Mouse (Mus musculus): ENCODE results near the gene Xrcc6. TPM values are rescaled to one million over a fixed set of nuclear protein-coding genes. Genes with fewer than 3 reads are reported as not detected.
A peak's percentile ranks its signal among the peaks of the same experiment; 100 is the strongest.

Xrcc6 gene
- polyA plus RNA-seq, 1 experiment from 2014 or later, result 15.0 TPM

DNA sequence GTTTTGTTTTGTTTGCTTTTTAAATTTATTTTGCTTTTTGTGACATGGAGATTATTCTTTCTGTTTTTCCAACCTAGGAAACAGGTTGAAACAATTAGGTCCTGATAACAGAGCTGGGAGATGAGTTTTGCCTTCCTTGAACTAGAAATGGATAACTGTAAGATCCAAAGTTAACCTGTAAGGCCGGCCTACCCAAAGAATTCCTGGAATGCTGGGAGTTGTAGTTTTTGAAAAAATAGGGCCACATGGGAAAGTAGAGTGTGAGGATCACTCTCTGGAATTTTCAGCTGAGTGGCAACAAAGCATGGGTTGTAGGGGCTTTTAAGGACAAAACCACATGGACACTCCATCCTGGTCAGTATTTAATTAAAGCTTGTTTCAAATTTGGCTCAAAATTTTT is 5.5 kb upstream of the Xrcc6 start:
- Histone ChIP-seq H3K4me3 (ENCODE audit: inconsistent target) (no peak overlapping the region), H3K36me3 (ENCODE audit: inconsistent target) (no peaks in the 10 kb centered on the region), H3K27ac (no peak overlapping the region), H3K79me2 (ENCODE audit: inconsistent target) (no peaks in the 10 kb centered on the region)
- WGBS (ENCODE audit: missing documents), result 75% methylated on average over 1 of the region's 1 CpGs

DNA sequence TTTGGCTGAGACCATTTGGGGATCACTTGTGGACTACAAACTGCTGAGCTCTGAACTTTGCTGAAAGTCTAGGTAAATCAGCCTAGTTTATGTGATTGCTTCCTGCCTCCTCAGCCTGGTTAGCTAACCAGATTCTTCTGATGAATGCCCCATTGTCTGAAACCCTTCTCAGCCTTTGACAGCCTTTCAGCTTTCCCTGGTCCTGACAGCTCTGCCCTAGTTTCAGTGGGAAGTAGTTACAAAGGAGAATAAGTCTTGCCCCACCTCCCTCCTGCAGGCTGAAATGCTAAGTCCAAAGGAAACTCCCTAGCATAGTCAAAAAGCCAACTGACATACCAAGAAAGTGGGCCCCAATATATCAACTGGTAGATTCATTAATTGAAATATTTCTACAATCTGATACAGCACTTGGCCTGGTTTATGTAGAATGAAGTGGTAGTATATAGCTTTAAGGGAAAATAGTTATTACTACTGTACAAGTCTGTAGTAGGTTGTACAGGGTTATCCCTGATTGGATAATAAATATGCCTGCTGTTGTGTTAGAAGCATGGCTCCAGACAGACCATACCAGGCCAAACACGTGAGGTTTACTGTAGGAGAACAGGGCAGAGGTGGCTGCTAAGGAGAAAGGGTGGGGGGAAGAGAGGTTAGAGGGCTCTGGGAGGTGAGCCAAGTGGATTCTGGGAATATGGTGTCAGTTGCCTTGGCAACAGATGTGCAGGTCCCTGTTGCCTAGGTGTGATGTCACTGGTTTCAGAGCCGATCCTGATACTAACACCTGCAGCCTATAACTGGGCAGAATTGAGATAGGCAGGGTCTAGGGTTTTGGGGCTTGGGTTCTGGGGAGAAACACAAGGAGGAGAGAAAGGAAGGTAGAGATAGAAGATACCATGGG is 2.1 kb upstream of the Xrcc6 start:
- Histone ChIP-seq H3K79me2 (ENCODE audit: inconsistent target) (no peaks in the 10 kb centered on the region), H3K36me3 (ENCODE audit: inconsistent target) (no peaks in the 10 kb centered on the region), H3K27ac (no peak overlapping the region), H3K4me3 (ENCODE audit: inconsistent target) (no peak overlapping the region)
- 89% methylated on average over 2 of the region's 2 CpGs for WGBS (ENCODE audit: missing documents)

DNA sequence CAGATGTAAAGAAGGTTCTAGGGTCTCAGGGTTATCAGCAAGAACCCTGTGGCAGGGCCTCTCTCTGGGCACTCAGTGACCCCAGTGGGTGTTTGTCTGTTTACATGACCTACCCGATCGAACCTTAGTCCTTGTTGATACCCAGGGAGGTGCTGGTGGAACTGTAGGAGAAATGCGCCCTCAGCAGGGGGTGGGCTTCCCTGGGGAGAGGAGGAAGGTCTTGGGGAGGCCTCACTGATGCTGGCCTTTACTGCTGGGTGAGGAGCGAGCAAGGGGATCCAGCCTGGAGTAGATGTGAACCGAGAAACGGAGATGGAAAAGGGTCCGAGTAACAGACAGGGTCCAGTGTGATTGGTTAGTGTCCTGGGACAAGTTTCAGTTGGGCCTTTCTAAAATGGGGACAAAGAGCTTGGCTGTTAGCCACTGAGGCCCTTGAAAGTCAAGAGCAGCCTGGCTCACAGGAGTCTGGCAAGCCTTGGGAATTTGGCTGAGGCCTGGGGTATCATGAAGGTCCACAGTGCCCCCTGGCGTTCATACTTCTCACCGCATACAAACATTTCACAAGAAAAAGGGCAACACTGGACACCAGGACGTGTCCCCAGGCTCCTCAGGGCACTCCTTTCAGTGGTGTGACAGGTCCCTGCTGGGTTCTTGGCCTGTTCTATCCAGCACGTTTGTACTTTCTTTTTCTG is 1.9 kb downstream of the Xrcc6 start:
- Histone ChIP-seq H3K27ac (no peak overlapping the region), H3K4me3 (ENCODE audit: inconsistent target) (no peak overlapping the region), H3K36me3 (ENCODE audit: inconsistent target) (no peaks in the 10 kb centered on the region; the same call in 1 of the 2 replicates), H3K79me2 (ENCODE audit: inconsistent target) (no peaks in the 10 kb centered on the region)
- 63% methylated on average over 11 of the region's 11 CpGs for WGBS (ENCODE audit: missing documents)

DNA sequence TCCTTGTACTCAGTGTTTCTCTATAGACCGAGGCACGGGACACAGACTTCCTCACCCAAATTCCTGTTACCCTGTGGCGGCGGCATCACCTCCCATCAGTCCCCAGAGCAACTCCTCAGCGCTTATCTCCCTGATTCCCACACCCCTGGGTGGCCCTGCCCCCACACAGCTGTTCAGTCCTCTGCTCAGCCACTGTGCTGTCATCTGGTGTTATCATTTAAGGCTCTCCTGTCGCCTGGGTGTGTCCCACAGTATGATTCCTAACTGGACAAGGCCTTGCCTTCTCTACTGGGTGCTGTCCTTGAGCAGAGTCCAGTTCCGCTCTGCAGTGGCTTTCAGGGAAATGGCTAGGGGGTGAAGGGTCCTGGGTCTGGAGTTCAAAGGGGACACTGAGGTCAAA is 2.9 kb downstream of the Xrcc6 start:
- 77% methylated on average over 7 of the region's 7 CpGs for WGBS (ENCODE audit: missing documents)
- no peak overlapping the region for H3K27ac ChIP-seq
- H3K4me3 ChIP-seq (ENCODE audit: inconsistent target), result no peak overlapping the region
- H3K79me2 ChIP-seq (ENCODE audit: inconsistent target), result no peaks in the 10 kb centered on the region
- peaks cover 6% of the 10 kb centered on the region; the same call in 1 of the 2 replicates for H3K36me3 ChIP-seq (ENCODE audit: inconsistent target)

DNA sequence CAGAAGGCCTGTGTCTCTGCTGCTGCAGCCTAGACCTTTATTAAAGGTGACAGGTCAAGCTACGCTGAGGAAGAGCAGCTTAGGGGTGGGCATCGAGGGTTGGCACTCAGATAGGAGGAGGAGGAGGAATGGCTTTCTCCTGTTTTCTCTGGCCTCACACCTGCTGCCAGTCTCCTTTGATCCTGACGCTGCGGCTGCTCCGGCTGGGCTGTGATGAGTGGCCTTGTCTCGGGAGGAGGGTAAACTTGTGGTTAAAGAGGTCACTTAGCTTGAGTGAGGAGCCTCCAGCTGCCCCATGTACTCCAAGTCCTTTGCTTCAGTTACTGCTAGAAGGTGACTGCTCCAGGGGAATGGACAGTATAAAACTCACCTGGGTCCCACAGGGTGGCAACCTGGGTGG is 6.4 kb downstream of the Xrcc6 start:
- H3K27ac ChIP-seq, result no peak overlapping the region
- peaks cover 24% of the 10 kb centered on the region; the same call in 1 of the 2 replicates for H3K36me3 ChIP-seq (ENCODE audit: inconsistent target)
- H3K4me3 ChIP-seq (ENCODE audit: inconsistent target), result no peak overlapping the region
- WGBS (ENCODE audit: missing documents), result 97% methylated on average over 6 of the region's 6 CpGs
- no peaks in the 10 kb centered on the region for H3K79me2 ChIP-seq (ENCODE audit: inconsistent target)

DNA sequence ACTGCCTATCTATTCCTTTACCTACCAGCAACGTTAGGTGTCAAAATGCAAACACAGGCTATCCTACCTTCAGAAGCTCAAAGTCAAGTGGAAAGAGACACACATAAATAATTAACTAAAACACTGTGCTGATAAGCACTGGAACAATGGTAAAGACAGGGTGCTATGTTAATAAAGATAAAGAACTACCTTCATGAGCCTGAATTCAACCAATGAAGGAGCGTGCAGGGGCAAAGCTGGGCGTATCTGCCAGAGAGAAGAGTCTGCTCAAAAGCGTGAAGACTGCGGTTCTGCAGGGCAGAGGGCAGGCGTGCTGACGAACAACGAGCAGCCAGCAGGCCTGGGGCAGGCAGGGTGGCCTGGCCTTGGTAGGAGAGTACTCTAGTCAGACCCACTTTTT is 16.6 kb downstream of the Xrcc6 start:
- Histone ChIP-seq H3K4me3 (ENCODE audit: inconsistent target) (no peak overlapping the region), H3K27ac (no peak overlapping the region), H3K36me3 (ENCODE audit: inconsistent target) (peaks cover 4% of the 10 kb centered on the region; the same call in 1 of the 2 replicates), H3K79me2 (ENCODE audit: inconsistent target) (no peaks in the 10 kb centered on the region)
- WGBS (ENCODE audit: missing documents), result 93% methylated on average over 8 of the region's 8 CpGs

DNA sequence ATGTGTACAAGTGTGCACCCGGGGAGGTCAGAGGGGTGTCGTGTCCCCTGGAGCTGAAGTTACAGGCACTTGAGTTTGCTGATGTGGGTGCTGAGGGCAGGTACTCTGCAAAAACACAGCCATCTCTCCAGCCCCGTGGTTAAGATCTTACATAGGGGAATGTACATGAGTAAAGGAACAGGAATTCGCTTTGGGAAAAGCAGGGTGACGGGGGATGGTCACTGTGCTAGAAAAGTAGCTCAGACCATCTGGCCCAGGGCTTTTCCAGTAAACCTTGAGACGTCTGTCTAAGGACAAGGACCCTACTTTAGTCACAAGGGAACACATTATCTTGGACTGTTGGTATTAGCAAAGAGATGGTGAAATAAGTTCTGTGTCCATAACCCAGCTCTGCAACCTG is 24.3 kb downstream of the Xrcc6 start:
- no peak overlapping the region for H3K27ac ChIP-seq
- H3K4me3 ChIP-seq (ENCODE audit: inconsistent target), result no peak overlapping the region
- no peaks in the 10 kb centered on the region; the same call in 1 of the 2 replicates for H3K79me2 ChIP-seq (ENCODE audit: inconsistent target)
- H3K36me3 ChIP-seq (ENCODE audit: inconsistent target), result no peaks in the 10 kb centered on the region
- WGBS (ENCODE audit: missing documents), result 92% methylated on average over 6 of the region's 6 CpGs

DNA sequence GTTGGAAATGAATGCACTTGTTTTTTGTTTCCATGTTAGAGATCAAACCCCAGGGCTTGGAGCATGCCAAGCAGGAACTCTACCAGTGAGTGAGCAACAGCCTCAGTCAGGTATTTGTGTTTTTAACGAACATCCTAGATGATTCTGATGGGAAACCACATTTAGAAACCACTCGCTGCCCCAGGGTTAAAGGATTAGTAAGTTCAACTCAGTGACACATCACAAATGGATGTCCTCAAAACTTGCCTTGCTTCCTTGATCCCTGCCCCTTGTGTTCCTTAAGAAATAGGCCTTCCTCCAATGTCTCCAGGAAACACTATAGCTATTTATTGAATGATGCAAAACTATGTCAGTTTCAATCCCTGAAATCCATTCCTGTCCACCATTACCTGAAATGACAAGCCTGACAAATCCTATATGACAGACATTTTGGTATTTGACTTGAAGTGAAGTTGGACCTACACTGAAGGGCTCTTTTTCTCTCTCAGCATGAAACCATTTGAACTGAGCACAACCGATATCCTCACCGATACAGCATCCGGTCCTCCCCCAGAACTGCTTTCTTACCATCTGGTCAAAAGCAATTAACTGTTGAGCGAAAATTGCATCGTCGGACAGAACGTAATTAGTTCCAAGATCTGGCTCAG is 27.2 kb downstream of the Xrcc6 start:
- H3K36me3 ChIP-seq (ENCODE audit: inconsistent target), result no peaks in the 10 kb centered on the region
- 22% methylated on average over 9 of the region's 9 CpGs for WGBS (ENCODE audit: missing documents)
- no peak overlapping the region for H3K27ac ChIP-seq

DNA sequence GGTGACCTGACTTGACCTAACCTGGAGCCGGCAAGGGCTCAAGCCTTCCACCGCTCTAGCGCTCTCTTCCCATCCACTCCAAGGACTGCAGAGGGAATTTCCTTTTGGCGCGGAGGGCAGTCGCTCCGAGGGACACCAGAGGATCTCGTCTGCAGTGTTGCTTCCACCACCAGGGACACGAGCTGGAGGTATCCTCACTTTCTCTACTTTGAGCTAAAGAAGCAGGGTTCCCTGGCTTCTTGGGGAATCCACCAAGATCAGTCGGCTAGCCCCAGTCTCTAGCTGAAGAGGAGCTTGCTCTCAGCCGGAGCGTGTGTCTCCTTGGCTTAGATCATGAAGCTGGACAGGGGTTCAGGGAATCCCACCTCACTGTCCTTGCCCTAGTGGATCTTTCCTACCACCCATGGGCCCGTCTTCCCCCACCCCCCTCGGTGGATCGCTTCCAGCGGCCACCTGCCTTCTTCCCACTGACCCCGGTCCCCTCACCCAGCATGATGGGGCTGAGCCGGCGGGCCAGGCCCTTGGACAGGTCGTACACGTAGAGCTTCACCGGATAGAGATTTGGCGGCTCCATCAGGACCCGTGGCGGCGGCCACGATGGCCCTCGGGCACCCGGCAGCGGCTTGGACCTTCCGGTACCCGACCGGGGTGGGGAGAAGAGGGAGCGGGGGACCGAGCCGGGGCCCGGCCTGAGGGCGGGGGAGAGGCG is 27.9 kb downstream of the Xrcc6 start:
- Histone ChIP-seq H3K4me3 (ENCODE audit: inconsistent target) (peak overlapping the region; percentile 81), H3K27ac (0 out of 2 replicates have a peak overlapping the region, but pooled peaks have one; percentile 13), H3K79me2 (ENCODE audit: inconsistent target) (no peaks in the 10 kb centered on the region; the same call in 1 of the 2 replicates), H3K36me3 (ENCODE audit: inconsistent target) (no peaks in the 10 kb centered on the region)
- 2% methylated on average over 39 of the region's 39 CpGs for WGBS (ENCODE audit: missing documents)

More for the DNA sequence above, 27.2 kb downstream of the Xrcc6 start:
- H3K4me3 ChIP-seq (ENCODE audit: inconsistent target), result peak overlapping the region; percentile 81
- H3K79me2 ChIP-seq (ENCODE audit: inconsistent target), result no peaks in the 10 kb centered on the region; the same call in 1 of the 2 replicates

DNA sequence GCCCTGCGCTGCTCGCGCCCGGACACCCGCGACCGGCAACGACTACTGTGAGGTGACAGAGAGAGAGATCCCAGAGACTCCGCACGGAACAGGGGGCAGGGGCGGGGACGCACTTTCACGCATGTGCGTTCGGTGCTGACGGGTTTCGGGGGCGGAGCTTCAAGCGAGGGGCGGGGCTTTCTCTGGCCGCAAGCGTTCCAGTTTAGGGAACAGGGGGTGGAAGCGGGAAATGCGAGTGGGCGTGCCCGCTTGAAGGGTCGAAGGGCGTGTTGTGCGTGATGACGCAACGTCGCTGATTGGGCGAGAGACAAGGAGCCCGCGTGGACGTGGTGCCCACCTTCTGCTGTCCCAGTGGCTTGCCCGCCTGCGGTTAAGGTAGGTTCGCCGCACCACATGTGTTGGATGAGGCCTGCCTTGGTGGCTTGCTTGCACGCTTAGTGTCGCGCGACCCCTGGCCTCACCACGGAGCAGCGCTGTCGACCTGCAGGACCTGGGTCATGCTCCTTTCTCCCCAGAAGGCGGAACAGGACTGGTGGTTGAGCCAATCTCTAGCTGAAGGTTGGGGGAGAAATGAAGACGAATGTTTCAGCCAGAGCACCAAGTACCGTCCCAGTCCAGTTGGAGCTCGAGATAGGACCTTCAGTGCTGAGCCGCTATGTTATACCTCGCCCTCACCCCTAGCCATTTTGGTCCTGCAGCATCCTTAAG is 28.6 kb downstream of the Xrcc6 start:
- Histone ChIP-seq H3K4me3 (ENCODE audit: inconsistent target) (peak overlapping the region; percentile 81), H3K27ac (no peak overlapping the region), H3K36me3 (ENCODE audit: inconsistent target) (no peaks in the 10 kb centered on the region), H3K79me2 (ENCODE audit: inconsistent target) (no peaks in the 10 kb centered on the region; the same call in 1 of the 2 replicates)
- under 1% methylated on average over 53 of the region's 53 CpGs for WGBS (ENCODE audit: missing documents)

DNA sequence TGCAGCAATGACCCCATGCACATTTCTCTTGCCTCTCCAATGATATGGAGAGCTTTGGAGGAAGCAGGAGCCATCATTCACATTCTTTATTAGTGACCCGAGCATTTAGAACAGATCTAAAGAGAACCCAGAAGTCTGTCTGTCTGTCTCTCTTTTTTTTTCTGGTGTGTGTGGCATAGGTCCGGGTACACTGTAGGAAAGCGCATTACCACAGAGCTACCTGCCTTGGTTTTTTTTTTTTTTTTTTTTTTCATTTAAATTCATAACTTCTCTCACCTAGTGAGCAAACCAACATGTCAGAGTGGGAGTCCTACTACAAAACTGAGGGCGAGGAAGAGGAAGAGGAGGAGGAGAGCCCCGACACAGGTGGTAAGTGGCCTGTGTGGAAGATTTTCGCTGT is 29.2 kb downstream of the Xrcc6 start:
- Histone ChIP-seq H3K27ac (no peak overlapping the region), H3K79me2 (ENCODE audit: inconsistent target) (no peaks in the 10 kb centered on the region; the same call in 1 of the 2 replicates), H3K4me3 (ENCODE audit: inconsistent target) (peak overlapping the region; percentile 81), H3K36me3 (ENCODE audit: inconsistent target) (no peaks in the 10 kb centered on the region)
- WGBS (ENCODE audit: missing documents), result 0% methylated on average over 3 of the region's 6 CpGs

DNA sequence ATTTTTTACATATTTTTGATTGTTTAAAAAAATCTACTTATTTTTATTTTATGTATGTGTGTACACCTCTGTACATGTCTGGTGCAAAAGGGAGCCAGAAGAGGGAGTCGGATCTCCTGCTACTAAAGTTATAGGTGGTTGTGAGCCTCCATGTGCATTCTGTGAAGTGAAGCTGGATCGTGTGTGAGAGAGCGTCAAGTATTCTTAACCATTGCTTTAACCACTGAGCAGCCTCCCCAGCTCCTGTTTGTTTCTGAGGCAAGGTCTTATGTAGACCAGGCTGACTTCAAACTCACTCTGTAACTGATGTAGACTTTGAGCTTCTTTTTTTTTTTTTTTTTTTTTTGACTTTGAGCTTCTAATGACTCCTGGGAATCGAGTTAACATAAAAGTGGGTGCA is 29.8 kb downstream of the Xrcc6 start:
- no peak overlapping the region for H3K4me3 ChIP-seq (ENCODE audit: inconsistent target)
- no peaks in the 10 kb centered on the region; the same call in 1 of the 2 replicates for H3K79me2 ChIP-seq (ENCODE audit: inconsistent target)
- WGBS (ENCODE audit: missing documents), result 55% methylated on average over 4 of the region's 4 CpGs
- H3K27ac ChIP-seq, result no peak overlapping the region
- no peaks in the 10 kb centered on the region for H3K36me3 ChIP-seq (ENCODE audit: inconsistent target)

DNA sequence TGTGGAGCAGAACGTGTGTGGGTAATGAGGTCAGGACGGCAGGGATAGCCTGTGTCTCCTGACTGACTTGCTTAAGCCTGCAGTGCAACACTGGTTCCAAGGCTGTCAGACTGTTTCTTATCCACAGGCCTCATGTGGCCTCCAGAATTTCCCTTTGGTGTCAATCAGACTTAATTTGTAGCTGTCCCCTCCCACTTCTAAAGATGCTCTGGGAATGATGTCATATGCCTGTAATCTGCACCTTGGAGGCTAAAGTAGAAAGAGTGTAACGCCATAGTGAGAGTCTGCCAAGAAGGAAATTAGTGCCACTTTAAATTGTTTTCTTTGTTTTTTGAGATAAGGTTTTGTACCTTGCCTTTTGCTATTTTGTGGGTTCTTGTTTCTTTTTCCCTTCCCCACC is 31.7 kb downstream of the Xrcc6 start:
- WGBS (ENCODE audit: missing documents), result 78% methylated on average over 3 of the region's 3 CpGs
- 0 out of 2 replicates have a peak, but pooled peaks cover 8% of the 10 kb centered on the region for H3K36me3 ChIP-seq (ENCODE audit: inconsistent target)
- H3K4me3 ChIP-seq (ENCODE audit: inconsistent target), result no peak overlapping the region
- H3K79me2 ChIP-seq (ENCODE audit: inconsistent target), result no peaks in the 10 kb centered on the region; the same call in 1 of the 2 replicates
- no peak overlapping the region for H3K27ac ChIP-seq

Measured in macrophage (primary cell).